Mouse (Mus musculus) forebrain, embryonic 12.5 days (tissue): ENCODE results near the gene Plekhm1. TPM values are rescaled to one million over a fixed set of nuclear protein-coding genes. Genes with fewer than 3 reads are reported as not detected.

Experiments used
- ATAC-seq: fragments of 200-750 bp; cut with Nextera tagmentation; 2 replicates; pipeline ENCODE4 v1.8.0; 2017; ENCODE audit warnings: moderate TSS enrichment; ENCODE audit not compliant: low FRiP score
- H3K27ac ChIP-seq: fragments of 300-500 bp; sonication (generic); 2 replicates; pipeline ENCODE4 v1.5.1; 2016; ENCODE audit warnings: mild to moderate bottlenecking
- H3K27me3 ChIP-seq: fragments of 300-500 bp; sonication (generic); 2 replicates; pipeline ENCODE4 v1.6.1; 2016; ENCODE audit warnings: mild to moderate bottlenecking
- H3K36me3 ChIP-seq: fragments of 300-500 bp; sonication (generic); replicated peaks from 2 replicates; pipeline ENCODE4 v1.6.1; 2016; ENCODE audit warnings: mild to moderate bottlenecking
- H3K4me1 ChIP-seq: fragments of 300-500 bp; sonication (generic); 2 replicates; pipeline ENCODE4 v1.6.1; 2016
- H3K4me2 ChIP-seq: fragments of 300-500 bp; sonication (generic); 2 replicates; pipeline ENCODE4 v1.6.1; 2016; ENCODE audit warnings: mild to moderate bottlenecking, moderate library complexity
- H3K4me3 ChIP-seq: fragments of 300-500 bp; sonication (generic); replicated peaks from 2 replicates; pipeline ENCODE4 v1.5.1; 2016; ENCODE audit warnings: mild to moderate bottlenecking
- H3K9ac ChIP-seq: fragments of 300-500 bp; sonication (generic); 2 replicates; pipeline ENCODE4 v1.6.1; 2016; ENCODE audit warnings: mild to moderate bottlenecking
- H3K9me3 ChIP-seq: fragments of 300-500 bp; sonication (generic); 2 replicates; pipeline ENCODE4 v1.6.1; 2016
- WGBS: fragments of 180-500 bp; shearing (Covaris S2); methylation state at CpG from one replicate; pipeline ENCODE4 v1.1.7; 2016; 5-methylcytosine and 5-hydroxymethylcytosine counted together
- polyA plus RNA-seq: library from polyadenylated mRNA; unstranded; fragments of >200 nt; fragmentation: Nextera tagmentation; extraction: Ambion mirVana; gene quantifications from 2 replicates; pipeline ENCODE4 v1.2.1, GENCODE M21; 2016

The Plekhm1 gene
- polyA plus RNA-seq, 1 experiment from 2014 or later, result 10.3 TPM

DNA sequence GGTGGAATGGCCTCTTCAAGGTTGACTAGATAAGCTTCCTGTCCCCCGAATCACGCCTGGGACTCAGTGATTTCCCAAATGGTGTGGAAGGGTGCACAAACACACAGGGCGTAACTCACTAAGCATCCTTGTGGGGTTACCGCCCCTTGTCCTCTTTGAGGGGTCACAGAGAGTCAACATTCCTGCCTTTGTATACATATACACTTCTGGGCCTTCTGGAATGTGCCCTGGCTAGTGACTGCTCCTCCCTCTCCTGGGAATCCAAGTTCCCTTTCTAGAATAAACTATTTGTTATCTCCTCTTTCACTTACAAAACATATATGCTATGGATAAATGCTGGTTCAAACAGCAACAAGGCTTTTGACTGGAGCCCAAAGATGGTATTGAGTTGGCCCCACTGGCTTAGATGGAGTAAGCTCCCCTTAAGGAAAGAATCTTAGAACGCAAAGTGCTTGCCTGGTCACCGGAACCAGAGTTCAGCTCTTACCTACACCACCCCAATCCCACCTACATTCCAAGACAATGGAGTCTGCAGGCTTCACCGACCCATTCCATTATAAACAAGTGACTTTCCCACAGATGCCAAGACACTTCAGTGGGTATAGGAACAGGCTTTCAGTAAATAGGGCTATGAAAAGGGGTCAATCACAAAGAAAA is 24.5 kb downstream of the Plekhm1 start:
- Histone ChIP-seq H3K27ac (no peak overlapping the region), H3K4me1 (no peaks in the 10 kb centered on the region), H3K9ac (no peak overlapping the region), H3K4me2 (no peak overlapping the region), H3K27me3 (no peaks in the 10 kb centered on the region), H3K36me3 (peaks cover 45% of the 10 kb centered on the region), H3K4me3 (no peak overlapping the region), H3K9me3 (no peaks in the 10 kb centered on the region)
- no peak for ATAC-seq
- WGBS, result 82% methylated on average over 7 of the region's 7 CpGs

DNA sequence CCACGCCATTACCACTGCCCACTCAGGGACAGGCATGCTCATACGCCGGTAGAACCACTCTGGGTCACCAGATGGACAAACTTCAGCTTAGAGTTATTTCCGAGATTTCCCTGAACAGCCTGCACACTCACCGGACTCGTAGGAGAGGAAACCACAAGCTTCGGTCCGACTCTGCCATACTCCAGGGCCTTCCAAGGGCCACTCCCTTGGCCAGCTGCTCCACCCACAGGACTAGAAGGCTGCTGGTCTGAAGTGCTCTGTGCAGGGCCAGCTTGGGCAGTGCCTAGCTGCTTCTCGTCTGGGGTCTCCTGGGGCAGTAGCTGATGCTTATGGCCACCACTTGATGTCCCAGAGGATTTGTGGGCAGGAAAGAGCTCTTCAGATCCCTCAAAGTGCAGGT is 25.7 kb downstream of the Plekhm1 start:
- ATAC-seq, result no peak
- Histone ChIP-seq H3K9me3 (no peaks in the 10 kb centered on the region), H3K27ac (no peak overlapping the region), H3K9ac (no peak overlapping the region), H3K4me3 (no peak overlapping the region), H3K36me3 (peaks cover 33% of the 10 kb centered on the region), H3K27me3 (no peaks in the 10 kb centered on the region), H3K4me2 (no peak overlapping the region), H3K4me1 (no peaks in the 10 kb centered on the region)
- WGBS, result 93% methylated on average over 9 of the region's 9 CpGs

DNA sequence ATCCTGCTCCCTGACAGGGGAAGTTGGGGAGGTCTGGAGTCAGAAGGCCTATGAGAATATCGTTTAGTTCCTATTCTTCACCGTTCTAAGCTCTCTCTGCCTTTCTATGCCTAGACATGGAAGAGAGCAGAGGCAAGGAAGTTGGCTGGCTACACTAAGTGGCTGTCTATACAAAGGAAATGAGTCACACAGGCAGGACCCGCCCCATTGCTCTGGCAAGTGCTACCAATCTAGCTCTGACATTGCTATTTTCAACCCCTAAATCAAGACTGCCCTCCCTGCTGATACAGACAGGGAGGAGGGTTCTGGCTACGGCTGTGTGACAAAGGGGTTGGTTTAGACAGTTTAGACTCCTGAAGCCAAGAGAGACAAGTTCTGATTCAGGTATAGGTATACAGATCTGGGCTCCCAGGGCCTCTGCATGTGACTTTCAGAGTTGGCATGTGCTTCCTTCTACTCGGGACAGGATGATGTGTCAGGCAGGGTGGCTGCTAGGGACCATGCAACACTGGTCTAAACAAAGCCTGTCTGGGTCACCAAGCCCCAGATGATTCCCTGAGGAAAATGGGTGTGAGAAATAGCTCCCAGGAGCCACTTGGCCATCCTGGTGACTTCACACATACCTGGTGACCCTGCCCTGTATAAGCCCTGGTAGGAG is 30.4 kb downstream of the Plekhm1 start:
- no peaks in the 10 kb centered on the region for H3K4me1 ChIP-seq
- H3K27ac ChIP-seq, result no peak overlapping the region
- peaks cover 38% of the 10 kb centered on the region for H3K36me3 ChIP-seq
- H3K9me3 ChIP-seq, result no peaks in the 10 kb centered on the region
- ATAC-seq, result no peak
- no peak overlapping the region for H3K4me2 ChIP-seq
- no peak overlapping the region for H3K4me3 ChIP-seq
- WGBS, result 84% methylated on average over 5 of the region's 5 CpGs
- no peaks in the 10 kb centered on the region for H3K27me3 ChIP-seq
- H3K9ac ChIP-seq, result no peak overlapping the region

DNA sequence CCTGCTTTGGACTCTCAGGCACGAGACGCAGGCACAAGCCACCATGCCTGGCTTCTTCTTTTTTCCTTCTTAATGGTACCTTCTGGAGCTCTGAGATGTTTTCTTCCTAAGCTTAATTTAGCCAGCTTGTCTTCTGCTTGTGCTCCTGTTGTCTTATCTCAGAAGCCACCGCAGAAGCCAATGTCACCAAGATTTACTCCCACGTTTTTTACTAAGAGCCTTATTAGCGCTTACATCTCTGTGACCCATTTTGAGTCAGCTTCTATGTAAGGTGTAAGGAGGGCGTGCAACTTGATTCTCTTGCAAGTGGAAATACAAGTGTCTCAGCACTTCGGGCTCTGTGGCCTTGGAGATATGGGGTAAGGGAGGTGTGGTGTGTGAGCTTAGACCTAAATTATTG is 31.0 kb downstream of the Plekhm1 start:
- Histone ChIP-seq H3K9me3 (no peaks in the 10 kb centered on the region), H3K9ac (no peak overlapping the region), H3K27me3 (no peaks in the 10 kb centered on the region), H3K4me3 (no peak overlapping the region), H3K27ac (no peak overlapping the region), H3K4me1 (no peaks in the 10 kb centered on the region), H3K4me2 (no peak overlapping the region), H3K36me3 (peaks cover 38% of the 10 kb centered on the region)
- 95% methylated on average over 7 of the region's 7 CpGs for WGBS
- no peak for ATAC-seq

DNA sequence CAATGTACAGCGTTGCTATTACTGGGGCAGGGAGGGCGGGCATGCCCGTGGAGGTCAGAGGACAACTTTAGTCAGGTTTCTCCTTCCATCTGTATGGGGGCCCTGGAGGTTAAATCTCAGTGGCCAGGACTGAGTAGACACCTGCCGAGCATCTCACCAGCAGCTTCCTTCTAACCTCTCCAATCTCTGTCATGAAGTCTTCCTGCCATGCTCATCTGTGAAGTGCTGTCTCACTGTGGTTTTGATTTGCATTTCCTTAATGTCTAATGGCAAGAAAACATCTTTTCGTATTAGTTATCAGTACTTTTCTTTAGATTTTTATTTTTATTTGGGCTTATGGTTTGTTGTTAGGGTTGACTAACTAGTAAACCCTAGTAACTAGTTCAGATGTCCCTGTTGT is 32.0 kb downstream of the Plekhm1 start:
- H3K27me3 ChIP-seq, result no peaks in the 10 kb centered on the region
- no peak overlapping the region for H3K9ac ChIP-seq
- no peak overlapping the region for H3K4me3 ChIP-seq
- H3K4me2 ChIP-seq, result no peak overlapping the region
- H3K4me1 ChIP-seq, result no peaks in the 10 kb centered on the region
- no peaks in the 10 kb centered on the region for H3K9me3 ChIP-seq
- no peak overlapping the region for H3K27ac ChIP-seq
- 90% methylated on average over 5 of the region's 5 CpGs for WGBS
- peaks cover 42% of the 10 kb centered on the region for H3K36me3 ChIP-seq
- no peak for ATAC-seq

DNA sequence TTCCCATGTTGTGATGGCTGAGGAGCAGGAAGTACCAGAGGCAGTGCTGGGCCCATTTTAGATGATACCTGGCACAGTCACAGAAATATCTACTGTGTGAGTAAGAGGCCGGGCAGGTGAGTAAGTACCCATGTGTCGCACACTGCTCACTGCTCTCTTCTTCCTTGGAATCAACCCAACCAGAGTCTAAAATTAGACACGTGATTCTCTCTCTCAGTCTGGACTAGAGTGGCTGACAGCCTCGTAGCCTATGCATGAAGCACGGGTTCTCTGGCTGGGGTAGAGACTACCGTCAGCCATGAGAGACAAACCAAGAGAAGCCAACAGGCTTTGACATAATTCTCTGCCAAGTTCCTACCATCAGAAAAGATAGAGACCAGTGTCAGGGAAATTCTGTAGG is 34.1 kb downstream of the Plekhm1 start:
- H3K36me3 ChIP-seq, result peaks cover 48% of the 10 kb centered on the region
- H3K4me1 ChIP-seq, result no peaks in the 10 kb centered on the region
- H3K9me3 ChIP-seq, result no peaks in the 10 kb centered on the region
- 95% methylated on average over 6 of the region's 6 CpGs for WGBS
- no peaks in the 10 kb centered on the region for H3K27me3 ChIP-seq
- H3K27ac ChIP-seq, result no peak overlapping the region
- no peak overlapping the region for H3K4me3 ChIP-seq
- no peak for ATAC-seq
- H3K9ac ChIP-seq, result no peak overlapping the region
- H3K4me2 ChIP-seq, result no peak overlapping the region

DNA sequence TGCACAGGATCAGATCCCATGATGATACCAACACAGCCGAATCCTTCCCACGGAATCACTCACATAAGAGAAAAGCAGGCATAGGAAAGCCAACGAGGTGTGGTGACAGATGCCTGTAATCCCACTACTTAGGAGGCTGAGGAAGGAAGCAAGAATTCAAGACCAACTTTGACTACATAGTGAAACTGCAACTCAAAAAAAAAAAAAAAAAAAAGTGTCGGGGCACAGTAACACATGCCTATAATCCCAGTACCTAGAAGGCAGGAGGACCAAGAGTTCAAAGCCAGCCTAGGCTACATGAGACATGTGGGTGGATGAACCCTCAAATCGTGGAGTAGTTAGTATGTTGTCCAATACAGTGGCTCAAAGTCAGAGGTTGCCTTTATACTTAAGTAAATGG is 36.7 kb downstream of the Plekhm1 start:
- Histone ChIP-seq H3K4me3 (no peak overlapping the region), H3K9me3 (no peaks in the 10 kb centered on the region), H3K36me3 (peaks cover 54% of the 10 kb centered on the region), H3K4me1 (no peaks in the 10 kb centered on the region), H3K9ac (no peak overlapping the region), H3K27me3 (no peaks in the 10 kb centered on the region), H3K27ac (no peak overlapping the region), H3K4me2 (no peak overlapping the region)
- 91% methylated on average over 5 of the region's 5 CpGs for WGBS
- ATAC-seq, result no peak

DNA sequence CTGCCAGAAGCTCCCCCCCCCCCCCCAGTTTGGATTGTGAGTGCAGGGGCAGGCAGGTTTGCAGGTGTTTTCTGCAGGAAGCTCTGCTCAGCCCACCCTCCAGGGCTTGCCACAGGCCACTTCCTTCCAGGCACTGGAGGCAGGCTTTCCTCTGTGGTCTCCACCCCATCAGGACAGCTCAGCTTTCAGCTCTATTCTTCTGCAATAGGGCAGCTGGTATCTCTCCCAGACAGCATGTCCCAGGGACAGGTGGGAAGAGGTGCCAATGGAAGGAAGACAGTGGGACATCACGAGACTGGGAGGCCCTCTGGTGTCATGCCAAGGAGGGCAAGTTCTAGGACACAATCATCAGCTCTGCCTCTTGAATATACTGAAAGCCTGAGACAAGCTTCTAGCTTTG is 37.2 kb downstream of the Plekhm1 start:
- peaks cover 59% of the 10 kb centered on the region for H3K36me3 ChIP-seq
- 88% methylated on average over 1 of the region's 1 CpGs for WGBS

DNA sequence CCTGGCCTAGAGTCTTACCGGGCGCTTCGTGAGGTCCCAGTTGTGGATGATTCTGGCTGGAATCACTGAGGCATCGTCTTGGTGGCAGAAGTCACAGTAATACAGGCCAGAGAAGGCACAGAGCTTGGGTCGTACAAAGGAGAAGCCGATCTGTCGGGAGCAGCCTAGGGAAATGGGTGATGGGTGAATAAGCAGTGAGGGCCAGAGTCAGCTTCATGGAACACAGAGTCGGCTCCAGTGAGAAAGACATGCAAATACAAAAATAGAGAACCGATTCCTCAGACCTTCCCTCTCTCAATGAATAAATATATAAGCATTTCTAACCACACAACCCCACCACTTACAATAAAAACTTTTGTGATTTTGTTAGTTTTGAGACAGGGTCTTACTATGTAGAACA is 38.6 kb downstream of the Plekhm1 start:
- no peak overlapping the region for H3K4me3 ChIP-seq
- H3K9me3 ChIP-seq, result no peaks in the 10 kb centered on the region
- no peaks in the 10 kb centered on the region for H3K4me1 ChIP-seq
- H3K36me3 ChIP-seq, result peaks cover 56% of the 10 kb centered on the region
- no peak overlapping the region for H3K27ac ChIP-seq
- WGBS, result 96% methylated on average over 9 of the region's 9 CpGs
- H3K9ac ChIP-seq, result no peak overlapping the region
- no peak overlapping the region for H3K4me2 ChIP-seq
- no peak for ATAC-seq
- no peaks in the 10 kb centered on the region for H3K27me3 ChIP-seq

More for the DNA sequence above, 37.2 kb downstream of the Plekhm1 start:
- no peak for ATAC-seq
- Histone ChIP-seq H3K4me2 (no peak overlapping the region), H3K27me3 (no peaks in the 10 kb centered on the region), H3K4me1 (no peaks in the 10 kb centered on the region), H3K4me3 (no peak overlapping the region), H3K9ac (no peak overlapping the region), H3K9me3 (no peaks in the 10 kb centered on the region), H3K27ac (no peak overlapping the region)

DNA sequence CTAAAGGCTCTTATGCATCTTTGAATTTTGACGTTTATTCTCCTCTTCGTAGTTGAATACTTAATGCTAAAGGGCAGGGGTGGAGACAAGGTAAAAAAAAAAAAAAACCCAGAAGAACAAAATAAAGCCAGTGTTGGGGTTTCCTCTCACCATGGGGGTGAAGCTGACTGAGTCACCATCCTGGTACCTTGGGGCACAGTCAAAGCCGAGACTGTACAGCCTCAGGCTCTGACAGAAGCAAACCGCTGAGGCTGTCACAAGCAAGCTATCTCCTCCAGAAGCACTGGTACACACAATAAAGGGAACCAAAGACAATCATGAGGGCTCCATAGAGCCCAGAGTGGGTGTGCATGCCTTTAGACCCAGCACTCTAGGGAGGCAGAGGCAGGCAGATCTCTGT is 39.9 kb downstream of the Plekhm1 start:
- Histone ChIP-seq H3K9ac (no peak overlapping the region), H3K4me3 (no peak overlapping the region), H3K27ac (no peak overlapping the region), H3K9me3 (no peaks in the 10 kb centered on the region), H3K27me3 (no peaks in the 10 kb centered on the region), H3K36me3 (peaks cover 51% of the 10 kb centered on the region), H3K4me1 (no peaks in the 10 kb centered on the region), H3K4me2 (no peak overlapping the region)
- 95% methylated on average over 4 of the region's 4 CpGs for WGBS
- no peak for ATAC-seq

DNA sequence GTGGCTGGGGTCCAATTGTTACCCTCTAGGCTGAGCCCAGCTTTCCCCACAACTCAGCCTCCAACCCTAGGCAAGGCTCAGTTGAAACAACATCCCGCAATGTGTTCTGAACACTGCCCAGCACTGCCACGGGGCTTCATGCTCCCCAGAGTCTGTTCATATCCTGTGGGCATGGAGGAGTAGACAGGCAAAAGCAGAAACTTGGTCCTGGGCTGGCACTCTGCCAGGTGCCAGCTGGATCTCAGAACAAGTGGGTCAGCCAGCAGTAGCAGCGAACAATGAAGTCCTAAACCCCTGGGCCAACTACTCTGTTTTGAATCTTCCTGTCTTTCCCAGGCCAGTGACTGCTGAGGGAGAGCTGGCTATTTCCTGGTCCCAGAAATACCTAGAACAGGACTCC is 40.4 kb downstream of the Plekhm1 start:
- Histone ChIP-seq H3K27ac (no peak overlapping the region), H3K9me3 (no peaks in the 10 kb centered on the region), H3K4me3 (no peak overlapping the region), H3K27me3 (no peaks in the 10 kb centered on the region), H3K9ac (no peak overlapping the region), H3K36me3 (peaks cover 51% of the 10 kb centered on the region), H3K4me2 (no peak overlapping the region), H3K4me1 (no peaks in the 10 kb centered on the region)
- ATAC-seq, result no peak
- 87% methylated on average over 3 of the region's 3 CpGs for WGBS

DNA sequence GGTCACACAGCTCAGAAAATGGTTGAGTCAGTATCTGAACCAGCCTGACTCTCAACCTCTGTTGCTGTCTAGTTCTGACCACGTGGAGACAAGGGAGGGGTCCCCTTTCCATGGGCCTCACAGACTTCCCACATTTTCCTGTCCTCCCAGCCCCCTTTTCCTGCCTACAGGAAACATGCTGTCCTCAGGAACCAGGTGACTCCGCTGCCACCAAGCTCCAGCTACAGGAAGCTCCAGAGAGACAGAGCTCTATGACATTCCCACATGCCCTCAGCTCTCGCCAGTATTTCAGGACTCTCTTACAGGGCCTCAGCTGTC is 41.3 kb downstream of the Plekhm1 start:
- H3K27me3 ChIP-seq, result peaks cover 4% of the 10 kb centered on the region; the same call in 1 of the 2 replicates
- no peaks in the 10 kb centered on the region for H3K4me1 ChIP-seq
- 80% methylated on average over 3 of the region's 3 CpGs for WGBS
- no peak overlapping the region for H3K4me3 ChIP-seq
- no peak overlapping the region for H3K27ac ChIP-seq
- H3K4me2 ChIP-seq, result no peak overlapping the region
- peaks cover 46% of the 10 kb centered on the region for H3K36me3 ChIP-seq
- H3K9ac ChIP-seq, result no peak overlapping the region
- no peak for ATAC-seq
- no peaks in the 10 kb centered on the region for H3K9me3 ChIP-seq
